Mouse (Mus musculus) kidney, postnatal 0 days (tissue): ENCODE data around the gene Drg1. TPM values are rescaled to one million over a fixed set of nuclear protein-coding genes. Genes with fewer than 3 reads are reported as not detected.

Experiments used
- ATAC-seq: fragments of 200-750 bp; cut with Nextera tagmentation; replicated peaks from 2 replicates; pipeline ENCODE4 v1.8.0; 2017; ENCODE audit warnings: low read depth, moderate number of reproducible peaks, moderate TSS enrichment, moderate library complexity; ENCODE audit not compliant: low FRiP score
- DNase-seq: peaks from one replicate; pipeline ENCODE4 v3.0.0-alpha.2; 2016; ENCODE audit warnings: low spot score
- H3K27ac ChIP-seq: fragments of 300-500 bp; sonication (generic); 2 replicates; pipeline ENCODE4 v1.5.1; 2014; ENCODE audit warnings: mild to moderate bottlenecking
- H3K27me3 ChIP-seq: fragments of 300-500 bp; sonication (generic); 2 replicates; pipeline ENCODE4 v1.6.1; 2014; ENCODE audit warnings: low read length, mixed read lengths; ENCODE audit not compliant: insufficient read depth
- H3K36me3 ChIP-seq: fragments of 300-500 bp; sonication (generic); 2 replicates; pipeline ENCODE4 v1.6.1; 2014; ENCODE audit warnings: low read length, mixed read lengths; ENCODE audit not compliant: insufficient read depth
- H3K4me1 ChIP-seq: fragments of 300-500 bp; sonication (generic); replicated peaks from 2 replicates; pipeline ENCODE4 v1.6.1; 2014; ENCODE audit warnings: antibody characterized with exemption, low read length, mixed read lengths; ENCODE audit not compliant: insufficient read depth
- H3K4me2 ChIP-seq: fragments of 300-500 bp; sonication (generic); 2 replicates; pipeline ENCODE4 v1.6.1; 2014; ENCODE audit warnings: mild to moderate bottlenecking, low read length, moderate library complexity, mixed read lengths
- H3K4me3 ChIP-seq: fragments of 300-500 bp; sonication (generic); replicated peaks from 2 replicates; pipeline ENCODE4 v1.5.1; 2014; ENCODE audit warnings: low read depth, low read length
- H3K9ac ChIP-seq: fragments of 300-500 bp; sonication (generic); 2 replicates; pipeline ENCODE4 v1.6.1; 2014; ENCODE audit warnings: low read depth, low read length
- H3K9me3 ChIP-seq: fragments of 300-500 bp; sonication (generic); replicated peaks from 2 replicates; pipeline ENCODE4 v1.6.1; 2016; ENCODE audit warnings: low read length, inconsistent platforms, mixed read lengths
- CTCF ChIP-seq: IDR thresholded peaks from 2 replicates; pipeline ENCODE4 v1.5.1; 2016; ENCODE audit warnings: antibody characterized with exemption, low read depth, mild to moderate bottlenecking, moderate library complexity
- WGBS: fragments of 180-500 bp; shearing (Covaris S2); extraction: QIAGEN DNeasy Blood & Tissue Kit; methylation state at CpG from one replicate; pipeline ENCODE4 v1.1.7; 2014; 5-methylcytosine and 5-hydroxymethylcytosine counted together
- polyA plus RNA-seq: library from polyadenylated mRNA; unstranded; fragments of >200 nt; fragmentation: Nextera tagmentation; extraction: Ambion mirVana; gene quantifications from 2 replicates; pipeline ENCODE4 v1.2.1, GENCODE M21; 2015

Drg1 gene
- 176 and 198 TPM in 2 replicates for polyA plus RNA-seq

DNA sequence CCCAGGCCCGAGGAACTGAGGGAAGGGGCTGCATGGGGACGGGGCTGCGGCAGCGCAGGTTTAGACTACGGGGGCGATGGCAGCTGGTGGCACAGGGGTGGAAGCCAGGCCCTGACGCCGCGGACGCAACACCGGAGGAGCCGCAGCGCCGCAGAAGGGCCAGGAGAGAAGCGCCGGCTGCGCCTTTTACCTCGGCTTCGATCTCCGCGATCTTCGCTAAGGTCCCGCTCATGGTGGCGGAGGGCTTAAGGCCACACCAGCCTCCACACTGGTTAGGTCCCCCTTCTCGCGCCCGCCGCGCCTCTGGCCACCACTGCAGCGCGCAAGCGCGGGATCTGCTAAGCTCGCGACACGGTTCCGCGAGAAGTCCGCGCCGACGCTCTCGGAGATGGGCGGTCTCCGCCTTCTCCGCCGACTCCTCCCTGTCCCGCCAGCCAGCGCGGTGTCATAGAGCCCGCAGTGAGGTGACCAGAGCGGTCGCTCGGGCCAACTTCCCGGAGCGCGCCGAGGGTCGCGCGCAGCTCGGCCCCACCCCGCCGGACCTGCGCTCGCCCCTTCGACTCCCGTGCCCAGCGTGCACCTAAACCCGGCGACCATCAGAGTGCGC lies at the start of gene Drg1:
Gene Drg1 (minus strand): TSS at position 337 of the 607 bp plus-strand sequence.
- DNase-seq (peak; percentile 98), ATAC-seq (peak; percentile 98)
- Histone ChIP-seq H3K27me3 (no peaks in the 10 kb centered on the region), H3K4me2 (peak within 1 kb of the TSS; percentile 68), H3K27ac (peak within 1 kb of the TSS; percentile 96), H3K4me1 (peaks cover 11% of the 10 kb centered on the region), H3K4me3 (peak within 1 kb of the TSS; percentile 84), H3K36me3 (peaks cover 16% of the 10 kb centered on the region; the same call in 1 of the 2 replicates), H3K9ac (peak within 1 kb of the TSS; percentile 99), H3K9me3 (no peaks in the 10 kb centered on the region)
- TF ChIP-seq CTCF = 0 out of 2 replicates have a peak, but pooled peaks have one; percentile 1
- under 1% methylated on average over 67 of the region's 72 CpGs for WGBS

DNA sequence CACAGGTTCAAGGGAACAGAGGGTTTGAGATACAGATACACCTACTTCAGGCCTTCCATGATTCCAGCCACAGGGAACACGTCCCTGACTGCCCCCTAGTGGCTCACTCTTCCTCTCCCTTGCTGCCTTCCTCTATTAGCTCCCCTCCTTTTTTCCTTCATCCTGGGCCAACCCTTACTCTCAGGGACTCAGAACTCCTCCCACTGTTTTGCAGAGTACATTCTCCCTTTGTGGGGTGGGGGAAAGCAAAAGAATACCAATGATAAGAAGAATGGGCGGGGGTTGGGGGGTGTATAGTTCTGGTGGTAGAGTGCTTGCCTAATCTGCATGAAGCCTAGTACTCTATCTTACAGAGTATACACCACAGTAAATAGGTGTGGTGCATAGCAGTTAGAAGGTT lies 47.9 kb upstream of the Drg1 start:
- peak; percentile 68 for ATAC-seq
- H3K4me3 ChIP-seq = no peak overlapping the region
- H3K9me3 ChIP-seq = no peaks in the 10 kb centered on the region
- WGBS = 34% methylated on average over 2 of the region's 2 CpGs
- no peak overlapping the region for H3K9ac ChIP-seq
- H3K27me3 ChIP-seq = no peaks in the 10 kb centered on the region
- H3K36me3 ChIP-seq = peaks cover 19% of the 10 kb centered on the region
- H3K4me1 ChIP-seq = no peaks in the 10 kb centered on the region
- peak; percentile 84 for DNase-seq
- peak; percentile 87 for TF ChIP-seq CTCF
- no peak overlapping the region for H3K27ac ChIP-seq
- H3K4me2 ChIP-seq = no peak overlapping the region

DNA sequence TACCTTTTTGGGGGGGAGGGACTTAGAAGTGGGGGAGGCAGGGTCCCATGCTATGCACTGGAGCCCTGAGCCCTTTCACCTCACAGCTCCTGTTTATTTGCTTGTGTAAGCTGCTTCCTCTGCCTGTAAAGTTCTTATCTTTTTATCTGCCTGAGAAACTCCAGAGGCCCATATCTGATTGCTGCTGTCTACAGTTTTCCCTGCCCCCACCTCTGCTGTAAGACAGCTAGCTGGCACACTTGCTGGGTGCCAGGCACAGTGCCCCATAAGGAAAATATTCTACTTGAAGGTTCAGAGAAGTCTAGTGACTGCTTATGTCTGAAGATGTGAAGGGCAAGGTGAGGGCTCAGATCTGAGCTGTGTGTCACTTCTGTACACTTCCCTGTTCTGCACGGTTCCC lies 47.1 kb upstream of the Drg1 start:
- ATAC-seq = no peak

DNA sequence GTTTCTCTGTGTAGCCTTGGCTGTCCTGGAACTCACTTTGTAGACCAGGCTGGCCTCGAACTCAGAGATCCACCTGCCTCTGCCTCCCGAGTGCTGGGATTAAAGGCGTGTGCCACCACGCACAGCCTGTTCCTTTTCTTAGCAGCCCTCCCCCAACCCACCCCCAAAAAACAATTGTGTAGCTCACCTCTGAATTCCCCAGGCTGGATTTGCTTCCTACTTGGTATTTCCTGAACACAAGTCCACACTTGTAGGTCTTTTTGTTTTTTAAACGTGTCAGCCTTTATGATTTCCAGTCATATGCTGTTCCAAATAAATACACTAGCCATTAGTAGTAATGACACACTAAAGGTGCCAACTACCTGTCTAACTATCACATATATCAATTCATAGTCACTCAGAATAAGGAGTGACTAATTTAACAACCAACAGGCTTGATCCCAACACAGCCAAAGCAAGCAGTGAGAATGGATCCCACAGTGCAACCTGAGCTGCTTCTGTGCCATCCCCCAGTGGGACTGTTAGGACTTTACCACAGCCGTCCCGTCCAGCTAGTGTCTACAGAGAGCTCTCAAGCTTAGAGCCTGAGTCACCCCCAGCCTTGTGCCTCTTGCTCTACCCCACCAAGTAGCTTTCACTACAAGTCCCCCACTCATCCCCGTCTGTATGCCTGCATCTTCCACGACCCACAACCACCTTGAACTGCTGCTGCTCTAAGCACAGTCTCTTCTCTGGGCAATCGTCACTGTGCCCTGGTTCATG lies 45.6 kb upstream of the Drg1 start:
- 76% methylated on average over 10 of the region's 10 CpGs for WGBS
- H3K27ac ChIP-seq = no peak overlapping the region
- H3K36me3 ChIP-seq = peaks cover 43% of the 10 kb centered on the region

More for the DNA sequence above, 47.1 kb upstream of the Drg1 start:
- Histone ChIP-seq H3K27ac (peak overlapping the region; percentile 54; the same call in 1 of the 2 replicates), H3K27me3 (no peaks in the 10 kb centered on the region), H3K36me3 (peaks cover 27% of the 10 kb centered on the region), H3K4me1 (no peaks in the 10 kb centered on the region), H3K4me2 (no peak overlapping the region), H3K9ac (no peak overlapping the region), H3K4me3 (no peak overlapping the region), H3K9me3 (no peaks in the 10 kb centered on the region)
- WGBS = 77% methylated on average over 1 of the region's 1 CpGs
- no peak for DNase-seq
- TF ChIP-seq CTCF = no peak

GRCm38 (mm10) chr11:3310789-3311585 lies 44.8 kb upstream of the Drg1 start:
- no peak for ATAC-seq
- WGBS = 78% methylated on average over 10 of the region's 10 CpGs
- Histone ChIP-seq H3K36me3 (peaks cover 50% of the 10 kb centered on the region), H3K4me2 (no peak overlapping the region), H3K9ac (no peak overlapping the region), H3K4me3 (no peak overlapping the region), H3K27ac (no peak overlapping the region), H3K9me3 (no peaks in the 10 kb centered on the region), H3K27me3 (no peaks in the 10 kb centered on the region), H3K4me1 (no peaks in the 10 kb centered on the region)
- TF ChIP-seq CTCF = no peak
- DNase-seq = no peak

More for the DNA sequence above, 45.6 kb upstream of the Drg1 start:
- H3K27me3 ChIP-seq = no peaks in the 10 kb centered on the region
- no peak overlapping the region for H3K9ac ChIP-seq
- H3K4me1 ChIP-seq = no peaks in the 10 kb centered on the region
- DNase-seq (no peak), ATAC-seq (no peak)
- no peaks in the 10 kb centered on the region for H3K9me3 ChIP-seq
- no peak overlapping the region for H3K4me3 ChIP-seq
- no peak overlapping the region for H3K4me2 ChIP-seq
- no peak for TF ChIP-seq CTCF

DNA sequence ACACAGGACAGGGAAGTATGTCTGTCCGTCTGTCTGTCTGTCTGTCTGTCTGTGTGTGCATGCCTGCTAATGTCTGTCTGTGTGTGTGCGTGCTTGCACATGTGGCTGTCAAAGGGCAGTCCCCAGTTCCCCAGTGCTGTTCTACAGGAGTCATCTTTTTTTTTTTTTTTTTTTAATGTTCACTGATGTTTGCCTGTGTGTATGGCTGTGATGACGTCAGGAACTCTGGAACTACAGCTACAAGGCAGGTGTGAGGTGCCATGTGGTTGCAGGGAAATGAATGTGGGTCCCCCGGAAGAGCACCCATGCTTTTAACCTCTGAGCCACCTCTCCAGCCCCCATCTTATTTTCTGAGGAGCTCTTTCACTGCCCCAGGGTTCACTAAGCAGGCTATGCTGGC lies 43.7 kb upstream of the Drg1 start:
- Histone ChIP-seq H3K27me3 (no peaks in the 10 kb centered on the region), H3K9ac (no peak overlapping the region), H3K4me3 (no peak overlapping the region), H3K4me1 (no peaks in the 10 kb centered on the region), H3K36me3 (peaks cover 59% of the 10 kb centered on the region), H3K9me3 (no peaks in the 10 kb centered on the region), H3K4me2 (no peak overlapping the region), H3K27ac (no peak overlapping the region)
- ATAC-seq (no peak), DNase-seq (no peak)
- 91% methylated on average over 4 of the region's 4 CpGs for WGBS
- TF ChIP-seq CTCF = no peak
